Mouse (Mus musculus): ENCODE measurements around the gene Jagn1. TPM values are rescaled to one million over a fixed set of nuclear protein-coding genes. Genes with fewer than 3 reads are reported as not detected.

The Jagn1 gene
- total and polyA plus RNA-seq, 3 experiments, result 80.6 to 95.6 TPM; not detected in 1

DNA sequence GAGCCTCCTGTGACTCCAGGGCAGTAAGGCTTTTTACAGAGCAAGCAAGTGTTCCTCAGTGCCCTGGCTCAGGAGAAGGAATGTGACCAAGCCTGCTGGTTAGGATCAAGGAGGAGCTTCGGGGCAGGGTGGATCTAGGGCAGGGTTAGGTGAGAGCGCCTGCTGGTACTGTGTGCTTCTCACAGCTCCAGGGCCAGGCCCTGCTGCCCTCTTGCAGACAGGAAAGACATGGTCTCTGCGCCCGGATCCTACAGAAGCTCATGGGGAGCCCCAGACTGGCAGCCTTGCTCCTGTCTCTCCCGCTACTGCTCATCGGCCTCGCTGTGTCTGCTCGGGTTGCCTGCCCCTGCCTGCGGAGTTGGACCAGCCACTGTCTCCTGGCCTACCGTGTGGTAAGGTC is 16.3 kb downstream of the Jagn1 start:
- H3K27me3 ChIP-seq (ENCODE audit: control insufficient read depth in 1 of 2, insufficient read depth in 2 of 2, low read length in 2 of 2), result peaks cover 6 to 11% of the 10 kb centered on the region in 2 experiments; a peak in 3 of 4 replicates
- H3K36me3 ChIP-seq (ENCODE audit: control insufficient read depth in 1 of 2, insufficient read depth in 2 of 2, low read length in 2 of 2), result no peaks in the 10 kb centered on the region
- no peak overlapping the region for H3K27ac ChIP-seq (ENCODE audit: control insufficient read depth, low read depth, low read length)
- no peaks in the 10 kb centered on the region for H3K4me1 ChIP-seq (ENCODE audit: control insufficient read depth in 1 of 2, insufficient read depth in 2 of 2, low read length in 2 of 2)
- H3K79me2 ChIP-seq (ENCODE audit: control insufficient read depth, insufficient read depth, low read length, poor library complexity), result no peaks in the 10 kb centered on the region
- DNase-seq (ENCODE audit: low read depth, low spot score), result no peak
- no peaks in the 10 kb centered on the region for H3K9me3 ChIP-seq (replicated peaks; ENCODE audit: insufficient read depth, low read length)
- no peak overlapping the region for H3K9ac ChIP-seq (ENCODE audit: control insufficient read depth, low read depth, low read length, poor library complexity, severe bottlenecking)
- no peak overlapping the region for H3K4me3 ChIP-seq (ENCODE audit: control insufficient read depth in 1 of 2, insufficient read depth in 1 of 2, low read depth in 2 of 2, low read length in 2 of 2)
- no peak for TF ChIP-seq E2F4 (IDR thresholded peaks at IDR 0.05; ENCODE audit: borderline replicate concordance, low read depth, low read length)
- no peak for TF ChIP-seq GATA1 (IDR thresholded peaks at IDR 0.05; ENCODE audit: low read depth, low read length)
- TF ChIP-seq SIN3A (IDR thresholded peaks at IDR 0.05; ENCODE audit: low read length), result no peak

DNA sequence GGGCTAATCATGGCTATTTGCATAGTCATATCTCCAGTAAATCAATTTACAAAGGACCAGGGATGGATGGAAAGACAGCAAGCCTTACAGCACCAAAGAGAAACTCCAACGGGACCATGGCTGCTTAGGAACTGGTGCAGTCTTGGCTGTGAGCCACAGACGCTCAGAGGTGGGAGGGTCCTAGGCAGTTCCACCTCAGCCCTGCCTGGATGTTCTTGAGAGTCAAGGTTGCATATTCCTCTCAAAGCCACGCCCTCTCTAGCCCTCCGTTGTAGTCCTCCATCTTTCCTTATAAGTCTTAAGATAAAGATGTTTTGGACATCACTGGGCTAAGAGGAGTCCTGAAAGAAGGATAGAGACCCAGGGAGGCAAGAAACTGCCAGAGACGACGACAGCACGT is 21.7 kb downstream of the Jagn1 start:
- no peak for DNase-seq (ENCODE audit: low read depth, low spot score)
- Histone ChIP-seq H3K9me3 (replicated peaks; ENCODE audit: insufficient read depth, low read length) (no peaks in the 10 kb centered on the region), H3K4me1 (ENCODE audit: control insufficient read depth in 1 of 2, insufficient read depth in 2 of 2, low read length in 2 of 2) (peaks cover 0 to 4% of the 10 kb centered on the region in 2 experiments; a peak in 1 of 4 replicates), H3K4me3 (ENCODE audit: control insufficient read depth in 1 of 2, insufficient read depth in 1 of 2, low read depth in 2 of 2, low read length in 2 of 2) (no peak overlapping the region), H3K27me3 (ENCODE audit: control insufficient read depth in 1 of 2, insufficient read depth in 2 of 2, low read length in 2 of 2) (peaks cover 6 to 11% of the 10 kb centered on the region in 2 experiments; a peak in 3 of 4 replicates), H3K9ac (ENCODE audit: control insufficient read depth, low read depth, low read length, poor library complexity, severe bottlenecking) (no peak overlapping the region), H3K79me2 (ENCODE audit: control insufficient read depth, insufficient read depth, low read length, poor library complexity) (no peaks in the 10 kb centered on the region), H3K27ac (ENCODE audit: control insufficient read depth, low read depth, low read length) (no peak overlapping the region), H3K36me3 (ENCODE audit: control insufficient read depth in 1 of 2, insufficient read depth in 2 of 2, low read length in 2 of 2) (no peaks in the 10 kb centered on the region)
- no peak for TF ChIP-seq MAFK (IDR thresholded peaks at IDR 0.05; ENCODE audit: borderline replicate concordance, low read depth, low read length)
- no peak for TF ChIP-seq SIN3A (IDR thresholded peaks at IDR 0.05; ENCODE audit: low read length)
- TF ChIP-seq MXI1 (IDR thresholded peaks at IDR 0.05; ENCODE audit: low read depth, low read length), result no peak
- no peak for TF ChIP-seq KAT2A (conservative IDR thresholded peaks at IDR 0.05; ENCODE audit: low read depth, low read length)
- no peak for TF ChIP-seq UBTF (IDR thresholded peaks at IDR 0.05; ENCODE audit: borderline replicate concordance, insufficient read depth, low read depth, low read length)
- TF ChIP-seq MYB (IDR thresholded peaks at IDR 0.05; ENCODE audit: low read depth, low read length), result no peak
- TF ChIP-seq SMC3 (IDR thresholded peaks at IDR 0.05; ENCODE audit: low read depth, low read length), result no peak
- no peak for TF ChIP-seq MAX (IDR thresholded peaks at IDR 0.05; ENCODE audit: low read length)

- DNase-seq (ENCODE audit: low read depth, low spot score), result no peak
- TF ChIP-seq MAX (IDR thresholded peaks at IDR 0.05; ENCODE audit: low read length) (no peak), HCFC1 (IDR thresholded peaks at IDR 0.05; ENCODE audit: low read depth, low read length) (no peak), JUND (IDR thresholded peaks at IDR 0.05; ENCODE audit: low read depth, low read length) (no peak), CTCF (IDR thresholded peaks at IDR 0.05 in 2 of 3, conservative IDR thresholded peaks at IDR 0.05 in 1 of 3; ENCODE audit: control insufficient read depth in 1 of 3, insufficient read depth in 1 of 3, low read depth in 2 of 3, low read length in 3 of 3, poor library complexity in 1 of 3, severe bottlenecking in 1 of 3) (0 out of 6 replicates have a peak, but pooled peaks of 1 of the 3 experiments have one; percentile 0), NELFE (IDR thresholded peaks at IDR 0.05; ENCODE audit: low read depth, low read length) (no peak), KAT2A (conservative IDR thresholded peaks at IDR 0.05; ENCODE audit: low read depth, low read length) (no peak)
Measured at GRCm38 (mm10) chr6:113465602-113466001, 23.2 kb downstream of the Jagn1 start.

More at GRCm38 (mm10) chr6:113465602-113466001, 23.2 kb downstream of the Jagn1 start:
- Histone ChIP-seq H3K9me3 (replicated peaks; ENCODE audit: insufficient read depth, low read length) (no peaks in the 10 kb centered on the region), H3K27ac (ENCODE audit: control insufficient read depth, low read depth, low read length) (no peak overlapping the region), H3K79me2 (ENCODE audit: control insufficient read depth, insufficient read depth, low read length, poor library complexity) (no peaks in the 10 kb centered on the region), H3K36me3 (ENCODE audit: control insufficient read depth in 1 of 2, insufficient read depth in 2 of 2, low read length in 2 of 2) (no peaks in the 10 kb centered on the region), H3K4me1 (ENCODE audit: control insufficient read depth in 1 of 2, insufficient read depth in 2 of 2, low read length in 2 of 2) (peaks cover 0 to 4% of the 10 kb centered on the region in 2 experiments; a peak in 1 of 4 replicates), H3K9ac (ENCODE audit: control insufficient read depth, low read depth, low read length, poor library complexity, severe bottlenecking) (no peak overlapping the region), H3K27me3 (ENCODE audit: control insufficient read depth in 1 of 2, insufficient read depth in 2 of 2, low read length in 2 of 2) (peaks cover 6 to 8% of the 10 kb centered on the region in 2 experiments; a peak in 2 of 4 replicates), H3K4me3 (ENCODE audit: control insufficient read depth in 1 of 2, insufficient read depth in 1 of 2, low read depth in 2 of 2, low read length in 2 of 2) (no peak overlapping the region)

All from MEL (cell line).